Mouse (Mus musculus): ENCODE data around the gene Zhx3. TPM values are rescaled to one million over a fixed set of nuclear protein-coding genes. Genes with fewer than 3 reads are reported as not detected.

The Zhx3 gene
- total RNA-seq, 2 experiments from 2014 or later: 43.4 to 44.8 TPM

DNA sequence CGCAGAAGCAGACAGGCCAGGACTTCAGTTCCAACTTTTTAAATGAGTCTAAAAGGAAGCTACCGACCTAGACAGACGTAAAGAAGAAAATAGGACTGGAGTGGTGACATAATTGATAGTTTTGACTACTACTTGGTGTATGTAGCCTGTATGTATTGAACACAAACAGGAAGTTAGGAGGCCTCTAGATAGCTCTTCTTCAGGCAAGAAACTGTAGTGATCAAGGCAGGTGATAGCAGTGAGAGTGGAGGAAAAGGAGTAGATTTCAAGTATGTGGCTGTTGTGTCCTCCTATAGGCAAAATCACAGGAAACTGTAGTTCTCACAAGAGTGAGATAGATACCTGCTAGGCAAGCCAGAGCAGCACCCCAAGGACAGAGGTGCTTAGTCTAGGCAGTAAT lies 165.1 kb downstream of the Zhx3 start:
- intact Hi-C loops (cut with DNase I; ENCODE audit: low total_unique reads): no loop called here
- DNase-seq: no peak

- intact Hi-C loops (cut with DNase I; ENCODE audit: low total_unique reads): no loop called here
- no peak for DNase-seq
These were observed 170.0 kb downstream of the Zhx3 start for GRCm38 (mm10) chr2:160702824-160703223.

- DNase-seq: no peak
- intact Hi-C loops (cut with DNase I; ENCODE audit: low total_unique reads): no loop called here
These were observed 171.2 kb downstream of the Zhx3 start for GRCm38 (mm10) chr2:160701603-160702002.

DNA sequence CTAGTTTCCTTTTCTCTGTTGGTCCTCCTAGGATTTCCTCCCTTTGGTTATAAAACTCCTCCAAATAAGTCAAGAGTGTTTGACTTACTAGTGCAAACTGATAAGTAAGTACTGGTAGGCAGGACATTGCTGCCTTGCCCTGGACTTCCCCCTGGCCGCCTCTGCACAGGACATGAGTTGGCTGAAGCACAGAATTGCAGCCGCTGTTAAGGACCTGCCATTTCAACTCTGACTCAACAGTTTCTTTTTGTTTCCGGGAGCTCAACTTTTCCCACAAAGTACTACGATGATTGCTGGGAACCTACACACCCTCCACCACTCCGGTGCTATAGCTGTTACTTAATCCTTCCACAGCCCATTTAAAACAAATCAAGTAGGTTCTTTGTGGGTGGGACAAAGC lies 172.5 kb downstream of the Zhx3 start:
- peak; percentile 17 for DNase-seq
- intact Hi-C loops (cut with DNase I; ENCODE audit: low total_unique reads): no loop called here

Other genes starting within 250 kb of the Zhx3 start
- 10 to 100 TPM; 37.7 to 40.5 TPM for gene Top1, start 227.1 kb downstream of the Zhx3 start, total RNA-seq (2021)
- 10 to 100 TPM; 28.5 to 36.3 TPM for gene Plcg1, start 141.7 kb downstream of the Zhx3 start, total RNA-seq (2021)
- 10 to 100 TPM in 1 of 2 experiments, 1 to 10 TPM in 1; 8.2 to 10.1 TPM for gene Lpin3, start 7.7 kb upstream of the Zhx3 start, total RNA-seq (2021)
- 1 to 10 TPM; 2.1 to 3.8 TPM for gene Emilin3, start 39.3 kb upstream of the Zhx3 start, total RNA-seq (2021)
- 10 to 100 TPM; 14.6 to 16.3 TPM for gene Chd6, start 236.1 kb upstream of the Zhx3 start, total RNA-seq (2021)